Mouse (Mus musculus): ENCODE measurements around the gene Ep300.
"Not testable (repeated sequence)": the region's sequence is repeated elsewhere in the genome, so short reads cannot be mapped to it uniquely, and the experiment has no call there.

Ep300 gene

GRCm38 (mm10) chr15:81594146-81594696, 9.1 kb downstream of the Ep300 start:
- DNase-seq (ENCODE audit: low spot score) = no peak

- DNase-seq (ENCODE audit: low spot score) = not testable (repeated sequence)
Measured at GRCm38 (mm10) chr15:81598742-81599141, 13.6 kb downstream of the Ep300 start.

DNA sequence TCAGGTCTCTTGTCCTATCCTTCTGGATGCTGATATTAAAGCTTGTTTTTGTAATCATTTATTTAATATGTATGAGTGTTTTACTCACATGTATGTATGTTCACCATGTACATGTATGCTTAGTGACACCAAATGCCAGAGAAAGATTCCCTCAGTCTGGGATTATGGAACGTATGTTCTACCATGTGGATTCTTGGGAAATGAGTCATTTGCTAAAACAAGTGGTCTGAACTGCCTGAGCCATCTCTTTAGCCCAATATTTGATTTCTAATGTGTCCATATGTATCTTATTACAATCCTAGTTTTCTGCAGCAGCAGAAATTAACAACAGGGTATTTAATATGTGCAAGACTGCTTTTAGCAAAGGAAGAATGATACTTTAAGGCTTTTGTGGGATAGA, 20.1 kb downstream of the Ep300 start:
- no peak for DNase-seq (ENCODE audit: low spot score)

GRCm38 (mm10) chr15:81606634-81607033, 21.5 kb downstream of the Ep300 start:
- DNase-seq (ENCODE audit: low spot score) = no peak

- peak; percentile 74 for DNase-seq (ENCODE audit: low spot score)
Measured at GRCm38 (mm10) chr15:81649516-81650455, 64.6 kb downstream of the Ep300 start.

DNA sequence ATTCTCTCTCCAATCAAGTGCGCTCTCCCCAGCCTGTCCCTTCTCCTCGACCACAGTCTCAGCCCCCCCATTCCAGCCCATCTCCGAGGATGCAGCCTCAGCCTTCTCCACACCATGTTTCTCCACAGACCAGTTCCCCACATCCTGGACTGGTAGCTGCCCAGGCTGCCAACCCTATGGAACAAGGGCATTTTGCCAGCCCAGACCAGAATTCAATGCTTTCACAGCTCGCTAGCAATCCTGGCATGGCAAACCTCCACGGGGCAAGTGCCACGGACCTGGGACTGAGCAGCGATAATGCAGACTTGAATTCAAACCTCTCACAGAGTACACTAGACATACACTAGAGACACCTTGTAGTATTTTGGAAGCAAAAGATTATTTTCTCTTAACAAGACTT, 65.5 kb downstream of the Ep300 start:
- DNase-seq (ENCODE audit: low spot score) = no peak

- DNase-seq (ENCODE audit: low spot score) = no peak
Measured at GRCm38 (mm10) chr15:81661701-81662100, 76.5 kb downstream of the Ep300 start.

DNA sequence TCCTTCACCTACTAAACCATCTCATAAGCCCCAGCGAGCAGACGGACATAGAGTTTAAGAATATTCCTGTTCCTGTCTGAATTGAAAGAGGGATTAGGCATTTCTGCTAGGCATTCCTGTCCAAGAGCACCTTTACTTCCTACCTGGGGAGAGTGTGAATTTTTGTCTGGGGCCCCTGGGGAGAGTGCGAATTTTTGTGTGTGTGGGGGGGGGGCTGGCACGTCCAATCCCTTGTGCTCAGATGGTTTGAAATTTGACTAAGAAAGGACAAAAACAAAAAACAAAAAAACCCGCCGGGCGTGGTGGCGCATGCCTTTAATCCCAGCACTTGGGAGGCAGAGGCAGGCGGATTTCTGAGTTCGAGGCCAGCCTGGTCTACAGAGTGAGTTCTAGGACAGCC, 78.1 kb downstream of the Ep300 start:
- no peak for DNase-seq (ENCODE audit: low spot score)

DNA sequence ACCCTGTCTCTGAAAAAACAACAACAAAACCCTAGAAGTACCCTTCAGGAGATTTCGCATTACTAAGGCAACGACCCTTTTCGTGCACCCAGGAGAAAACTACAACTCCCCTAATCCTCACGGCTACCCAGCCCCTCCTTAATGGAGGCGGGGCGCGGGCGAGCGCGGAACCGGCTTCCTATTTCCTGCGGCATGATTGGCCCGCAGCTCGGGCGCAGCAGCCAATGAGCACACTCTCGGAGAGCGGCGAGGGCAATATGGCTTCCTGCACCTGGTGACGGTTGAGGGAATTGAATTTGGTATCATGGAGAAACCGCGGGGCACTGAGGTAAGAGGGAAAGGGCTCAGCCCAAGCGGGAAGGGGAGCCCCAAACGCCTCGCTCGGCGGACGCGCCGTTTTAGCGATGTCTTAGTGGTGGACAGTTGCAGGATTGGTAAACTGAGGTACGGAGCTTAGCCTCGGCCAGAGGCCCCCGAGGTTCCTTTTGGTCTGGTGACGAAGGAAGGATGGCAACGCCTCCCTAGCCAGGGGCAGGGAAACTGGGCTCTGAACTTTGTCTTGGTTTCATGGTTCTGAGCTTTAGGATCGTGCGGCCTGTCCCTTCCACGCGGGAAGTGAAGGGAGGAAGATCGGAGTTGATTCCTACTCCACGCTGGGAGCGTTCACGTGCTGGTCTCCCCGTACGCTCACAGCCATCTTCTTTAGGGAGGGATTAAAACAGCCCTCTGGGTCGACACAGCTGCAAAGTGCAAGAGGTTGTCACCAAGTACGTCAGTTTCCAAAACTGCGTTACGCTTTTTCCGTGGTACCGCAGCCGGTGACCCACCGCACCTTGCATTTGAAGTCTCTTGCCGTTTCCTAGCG, 78.8 kb downstream of the Ep300 start, which contains the start of gene L3mbtl2:
TSS of gene L3mbtl2 (plus strand) at position 193 of the 865 bp plus-strand sequence.
- DNase-seq (ENCODE audit: low spot score) = peak; percentile 90

GRCm38 (mm10) chr15:81666957-81667356, 81.8 kb downstream of the Ep300 start:
- DNase-seq (ENCODE audit: low spot score) = no peak

- DNase-seq (ENCODE audit: low spot score) = peak; percentile 62
Measured at GRCm38 (mm10) chr15:81670231-81670640, 85.1 kb downstream of the Ep300 start.

- DNase-seq (ENCODE audit: low spot score) = no peak
Measured at GRCm38 (mm10) chr15:81676637-81677036, 91.5 kb downstream of the Ep300 start.

DNA sequence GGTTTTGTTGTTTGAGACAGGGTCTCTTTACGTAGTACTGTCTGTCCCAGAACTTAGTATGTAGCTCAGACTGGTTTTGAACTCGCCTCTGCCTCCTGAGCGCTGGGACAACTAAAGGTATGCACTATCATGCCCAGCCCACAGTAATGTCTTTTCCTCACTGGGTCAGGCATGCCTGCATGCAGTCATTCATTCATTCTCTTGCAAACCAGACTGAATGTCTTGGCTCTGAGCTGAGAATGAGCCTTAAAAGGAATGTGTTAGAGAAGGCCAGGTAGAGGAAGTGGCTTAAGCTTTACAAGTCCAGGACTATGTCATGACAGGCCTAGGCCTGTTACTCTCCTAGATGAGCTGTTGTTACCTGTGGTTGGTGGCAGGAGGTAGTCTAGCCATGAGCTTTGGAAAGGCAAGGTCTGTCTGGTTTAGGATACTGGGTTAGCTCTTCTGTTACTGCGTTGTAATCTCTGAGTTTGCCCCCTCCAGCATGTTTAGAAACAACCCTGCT, 95.2 kb downstream of the Ep300 start:
- no peak for DNase-seq (ENCODE audit: low spot score)

GRCm38 (mm10) chr15:81693366-81693966, 108.3 kb downstream of the Ep300 start:
- DNase-seq (ENCODE audit: low spot score) = no peak

- no peak for DNase-seq (ENCODE audit: low spot score)
Measured at GRCm38 (mm10) chr15:81693967-81694881, 109.1 kb downstream of the Ep300 start.

GRCm38 (mm10) chr15:81694891-81695290, 109.7 kb downstream of the Ep300 start:
- no peak for DNase-seq (ENCODE audit: low spot score)

DNA sequence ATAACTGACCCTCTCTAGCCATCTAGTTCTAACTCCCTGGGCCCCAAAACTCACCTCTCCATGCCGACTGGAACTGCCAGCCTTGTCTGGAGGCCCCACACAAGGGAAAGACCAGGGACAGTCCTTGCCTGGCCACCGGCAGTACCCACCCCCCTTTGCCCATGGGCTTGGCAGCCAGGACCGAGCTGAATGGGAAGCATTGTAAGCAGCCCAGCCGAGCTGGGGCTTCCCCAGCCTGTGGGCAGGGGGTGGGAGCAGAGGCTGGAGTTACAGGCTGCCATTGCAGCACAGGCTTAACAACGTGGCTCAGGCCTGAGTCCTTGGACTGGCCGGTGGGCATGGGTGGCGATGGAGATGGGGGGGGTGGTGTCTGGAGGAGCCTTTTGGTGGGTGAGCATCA, 112.0 kb downstream of the Ep300 start, which contains the start of gene Chadl:
TSS of gene Chadl (minus strand) at position 113 of the 400 bp plus-strand sequence.
- no peak for DNase-seq (ENCODE audit: low spot score)

DNA sequence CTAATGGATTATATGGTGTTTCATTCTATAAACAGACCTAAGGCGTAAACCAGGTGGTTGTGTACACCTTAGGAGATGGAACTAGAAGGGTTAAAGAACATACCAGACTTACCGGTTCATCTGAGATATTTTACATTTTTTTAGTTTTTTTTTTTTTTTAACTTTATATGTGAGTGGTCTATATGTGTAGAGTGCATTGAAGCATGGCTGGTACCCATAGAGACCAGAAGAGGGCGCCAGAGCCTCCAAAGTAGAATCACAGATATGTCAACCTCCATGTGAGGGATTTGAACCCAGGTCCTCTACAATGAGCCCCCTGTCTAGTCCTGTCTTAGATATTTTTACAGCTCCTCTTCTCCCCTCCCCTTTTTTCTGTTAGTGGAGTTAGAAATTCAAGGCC, 112.7 kb downstream of the Ep300 start:
- DNase-seq (ENCODE audit: low spot score) = peak; percentile 42

- peak; percentile 38 for DNase-seq (ENCODE audit: low spot score)
Measured at GRCm38 (mm10) chr15:81698532-81698931, 113.4 kb downstream of the Ep300 start.

- no peak for DNase-seq (ENCODE audit: low spot score)
Measured at GRCm38 (mm10) chr15:81700161-81700560, 115.0 kb downstream of the Ep300 start.

GRCm38 (mm10) chr15:81700601-81701000, 115.5 kb downstream of the Ep300 start:
- peak; percentile 60 for DNase-seq (ENCODE audit: low spot score)

Data from adipocyte (in vitro differentiated cells).